Mouse (Mus musculus) G1E (cell line): ENCODE results near the gene Usp3.

Experiments used
- CTCF ChIP-seq: IDR thresholded peaks from 2 replicates; pipeline ENCODE4 v1.5.1; 2012; ENCODE audit warnings: low read depth, low read length, inconsistent platforms, mixed read lengths
- GATA1 ChIP-seq: IDR thresholded peaks from 2 replicates; pipeline ENCODE4 v1.6.1; 2012; ENCODE audit warnings: borderline replicate concordance, low read length, inconsistent platforms, mixed read lengths
- POLR2AphosphoS5 ChIP-seq: IDR thresholded peaks from 2 replicates; pipeline ENCODE4 v1.6.1; 2012; ENCODE audit warnings: low read depth, low read length, inconsistent platforms; ENCODE audit not compliant: insufficient replicate concordance
- TAL1 ChIP-seq: conservative IDR thresholded peaks from 2 replicates; pipeline ENCODE4 v1.6.1; 2012; ENCODE audit warnings: low read depth, low read length, inconsistent platforms, mixed read lengths

DNA sequence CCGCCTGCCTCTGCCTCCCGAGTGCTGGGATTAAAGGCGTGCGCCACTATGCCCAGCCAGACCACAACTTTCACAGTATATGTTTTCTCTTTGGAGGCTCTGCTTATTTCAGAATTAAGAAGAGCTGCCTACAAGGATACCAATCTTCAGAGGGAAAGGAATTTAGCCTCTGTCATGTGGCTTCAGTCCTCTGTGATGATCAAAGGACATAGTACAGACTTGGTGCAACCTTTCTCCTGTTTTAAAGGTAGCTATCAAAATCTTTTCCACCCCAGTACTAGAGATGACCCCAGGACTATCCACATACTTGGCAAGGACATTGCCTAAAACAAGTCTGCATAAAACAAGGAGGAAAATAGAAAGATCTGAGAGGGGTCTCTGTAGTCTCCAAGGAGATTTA, 34.0 kb downstream of the Usp3 start:
- no peak for TF ChIP-seq CTCF
- TF ChIP-seq GATA1: no peak
- TF ChIP-seq TAL1: no peak
- no peak for TF ChIP-seq POLR2AphosphoS5
